Mouse (Mus musculus): ENCODE data around the gene Mycbpap. TPM values are rescaled to one million over a fixed set of nuclear protein-coding genes. Genes with fewer than 3 reads are reported as not detected.

Mycbpap gene
- total and polyA plus RNA-seq, 3 experiments: 0.12 to 0.17 TPM; not detected in 1

DNA sequence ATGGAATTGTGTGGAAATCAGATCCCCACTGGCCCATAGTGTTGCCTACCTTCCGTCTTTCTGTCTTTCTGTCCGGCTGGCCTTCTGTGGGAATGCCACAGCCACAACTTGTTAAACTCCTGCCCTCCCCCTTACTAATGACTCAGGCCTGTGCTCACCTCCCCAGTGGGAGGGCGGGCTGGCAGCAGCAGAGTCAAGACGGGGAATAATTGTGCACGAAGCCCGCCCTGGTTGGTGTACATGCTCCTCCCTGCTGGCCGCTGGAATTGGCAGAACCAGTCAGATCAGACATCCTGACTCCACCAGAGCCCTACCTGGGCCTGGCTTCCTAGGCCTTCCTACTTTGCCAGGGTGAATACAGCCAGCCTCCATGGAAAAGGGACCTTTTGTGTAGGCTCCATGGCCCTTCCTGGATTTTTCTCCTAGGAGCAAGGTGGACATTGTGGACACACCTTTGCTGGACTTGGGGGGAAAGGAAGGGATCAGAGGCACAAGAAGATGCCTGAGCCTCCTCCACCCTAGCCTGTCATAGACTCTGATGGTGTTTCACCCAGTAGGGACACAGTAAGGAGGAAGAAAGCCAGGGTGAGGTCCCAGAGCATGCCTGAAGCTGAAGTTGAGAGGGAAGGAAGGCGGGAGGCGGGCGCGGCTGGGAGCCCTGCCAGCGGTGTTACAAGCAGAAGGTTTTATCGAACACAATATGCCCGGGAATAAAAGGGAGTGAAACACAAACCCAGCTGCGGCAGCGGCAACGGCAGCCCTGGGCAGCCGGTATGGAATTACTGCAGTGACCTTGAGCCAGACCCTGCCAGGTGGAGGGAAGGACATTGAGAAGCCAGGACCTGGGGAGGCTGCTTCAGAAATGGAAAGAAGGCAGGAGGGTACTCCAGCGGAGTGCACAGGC is 23.2 kb downstream of the Mycbpap start:
- Histone ChIP-seq H3K9me3 (replicated peaks; ENCODE audit: insufficient read depth, low read length) (no peaks in the 10 kb centered on the region), H3K27ac (ENCODE audit: control insufficient read depth, low read depth, low read length) (no peak overlapping the region), H3K4me3 (ENCODE audit: control insufficient read depth in 1 of 2, insufficient read depth in 1 of 2, low read depth in 2 of 2, low read length in 2 of 2) (no peak overlapping the region), H3K27me3 (ENCODE audit: control insufficient read depth in 1 of 2, insufficient read depth in 2 of 2, low read length in 2 of 2) (peaks cover 30 to 34% of the 10 kb centered on the region in 2 experiments), H3K4me1 (ENCODE audit: control insufficient read depth in 1 of 2, insufficient read depth in 2 of 2, low read length in 2 of 2) (no peaks in the 10 kb centered on the region), H3K36me3 (ENCODE audit: control insufficient read depth in 1 of 2, insufficient read depth in 2 of 2, low read length in 2 of 2) (no peaks in the 10 kb centered on the region), H3K9ac (ENCODE audit: control insufficient read depth, low read depth, low read length, poor library complexity, severe bottlenecking) (no peak overlapping the region), H3K79me2 (ENCODE audit: control insufficient read depth, insufficient read depth, low read length, poor library complexity) (no peaks in the 10 kb centered on the region)
- peak; percentile 27 for DNase-seq (ENCODE audit: low read depth, low spot score)
- no peak for TF ChIP-seq POLR2AphosphoS5 (IDR thresholded peaks at IDR 0.05; ENCODE audit: borderline replicate concordance, low read depth, low read length)

DNA sequence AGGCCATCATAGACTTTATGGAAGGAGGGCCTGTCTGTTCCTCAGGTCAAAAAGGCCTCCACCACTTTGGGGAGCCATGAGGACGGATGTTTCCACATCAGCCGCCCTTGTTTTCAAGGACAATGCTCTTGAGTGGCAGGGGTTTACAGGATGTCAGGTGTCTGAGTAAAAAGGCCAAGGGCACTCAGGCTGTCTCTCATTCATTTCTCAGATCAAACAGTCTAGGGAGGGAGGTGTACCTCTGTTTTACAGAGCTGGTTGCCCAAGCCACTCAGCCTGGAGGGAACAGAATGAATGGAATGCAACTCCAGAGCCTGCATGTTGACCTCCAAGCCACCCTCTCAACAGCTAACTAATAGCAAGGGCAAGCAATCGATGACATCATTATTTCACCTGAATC is 26.1 kb downstream of the Mycbpap start:
- TF ChIP-seq BHLHE40 (IDR thresholded peaks at IDR 0.05; ENCODE audit: borderline replicate concordance, low read depth, low read length) (no peak), UBTF (IDR thresholded peaks at IDR 0.05; ENCODE audit: borderline replicate concordance, insufficient read depth, low read depth, low read length) (no peak), GABPA (IDR thresholded peaks at IDR 0.05; ENCODE audit: low read depth, low read length) (no peak), GATA1 (IDR thresholded peaks at IDR 0.05; ENCODE audit: low read depth, low read length) (no peak), USF2 (IDR thresholded peaks at IDR 0.05; ENCODE audit: borderline replicate concordance in 1 of 2, insufficient read depth in 1 of 2, low read depth in 1 of 2, low read length in 2 of 2) (no peak)
- Histone ChIP-seq H3K79me2 (ENCODE audit: control insufficient read depth, insufficient read depth, low read length, poor library complexity) (no peaks in the 10 kb centered on the region), H3K27me3 (ENCODE audit: control insufficient read depth in 1 of 2, insufficient read depth in 2 of 2, low read length in 2 of 2) (peaks cover 11 to 17% of the 10 kb centered on the region in 2 experiments), H3K4me1 (ENCODE audit: control insufficient read depth in 1 of 2, insufficient read depth in 2 of 2, low read length in 2 of 2) (no peaks in the 10 kb centered on the region), H3K9ac (ENCODE audit: control insufficient read depth, low read depth, low read length, poor library complexity, severe bottlenecking) (no peak overlapping the region), H3K27ac (ENCODE audit: control insufficient read depth, low read depth, low read length) (no peak overlapping the region), H3K36me3 (ENCODE audit: control insufficient read depth in 1 of 2, insufficient read depth in 2 of 2, low read length in 2 of 2) (no peaks in the 10 kb centered on the region), H3K9me3 (replicated peaks; ENCODE audit: insufficient read depth, low read length) (no peaks in the 10 kb centered on the region), H3K4me3 (ENCODE audit: control insufficient read depth in 1 of 2, insufficient read depth in 1 of 2, low read depth in 2 of 2, low read length in 2 of 2) (no peak overlapping the region)
- no peak for DNase-seq (ENCODE audit: low read depth, low spot score)

DNA sequence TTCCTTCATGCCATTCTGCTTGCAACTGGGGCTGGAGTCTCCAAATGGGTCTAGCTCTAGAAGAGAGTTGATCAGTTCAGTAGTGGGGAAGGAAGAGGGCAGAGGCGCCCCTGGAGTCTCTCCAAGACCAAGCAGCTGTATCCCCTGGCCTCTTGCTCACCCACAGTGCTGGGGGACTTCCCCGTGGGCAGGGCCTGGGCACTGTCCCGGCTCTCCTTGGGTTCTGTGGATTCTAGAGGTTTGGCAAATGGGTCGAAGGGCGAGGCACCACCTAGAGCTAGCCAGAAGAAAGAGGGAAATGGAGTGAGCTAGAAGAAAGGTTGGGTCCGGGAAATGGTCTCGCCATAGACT is 29.8 kb downstream of the Mycbpap start:
- Histone ChIP-seq H3K4me3 (ENCODE audit: control insufficient read depth in 1 of 2, insufficient read depth in 1 of 2, low read depth in 2 of 2, low read length in 2 of 2) (no peak overlapping the region), H3K27me3 (ENCODE audit: control insufficient read depth in 1 of 2, insufficient read depth in 2 of 2, low read length in 2 of 2) (no peaks in the 10 kb centered on the region; a peak in 1 of 4 replicates)
- TF ChIP-seq BHLHE40 (IDR thresholded peaks at IDR 0.05; ENCODE audit: borderline replicate concordance, low read depth, low read length): no peak
- TF ChIP-seq GATA1 (IDR thresholded peaks at IDR 0.05; ENCODE audit: low read depth, low read length): no peak
- TF ChIP-seq SIN3A (IDR thresholded peaks at IDR 0.05; ENCODE audit: low read length): no peak
- TF ChIP-seq MYB (IDR thresholded peaks at IDR 0.05; ENCODE audit: low read depth, low read length): no peak
- no peak for TF ChIP-seq JUND (IDR thresholded peaks at IDR 0.05; ENCODE audit: low read depth, low read length)
- TF ChIP-seq RCOR1 (IDR thresholded peaks at IDR 0.05; ENCODE audit: low read depth, low read length): no peak
- no peak for TF ChIP-seq ELF1 (IDR thresholded peaks at IDR 0.05; ENCODE audit: low read depth, low read length)
- TF ChIP-seq TBP (IDR thresholded peaks at IDR 0.05; ENCODE audit: low read depth, low read length): no peak
- TF ChIP-seq EP300 (IDR thresholded peaks at IDR 0.05; ENCODE audit: low read depth in 1 of 2, low read length in 2 of 2): no peak
- no peak for TF ChIP-seq CHD2 (IDR thresholded peaks at IDR 0.05; ENCODE audit: low read length)
- TF ChIP-seq SMC3 (IDR thresholded peaks at IDR 0.05; ENCODE audit: low read depth, low read length): no peak
- no peak for TF ChIP-seq USF1 (IDR thresholded peaks at IDR 0.05; ENCODE audit: low read depth, low read length)
- TF ChIP-seq UBTF (IDR thresholded peaks at IDR 0.05; ENCODE audit: borderline replicate concordance, insufficient read depth, low read depth, low read length): no peak

More for the DNA sequence above, 29.8 kb downstream of the Mycbpap start:
- no peaks in the 10 kb centered on the region for H3K36me3 ChIP-seq (ENCODE audit: control insufficient read depth in 1 of 2, insufficient read depth in 2 of 2, low read length in 2 of 2)
- H3K79me2 ChIP-seq (ENCODE audit: control insufficient read depth, insufficient read depth, low read length, poor library complexity): no peaks in the 10 kb centered on the region
- H3K4me1 ChIP-seq (ENCODE audit: control insufficient read depth in 1 of 2, insufficient read depth in 2 of 2, low read length in 2 of 2): no peaks in the 10 kb centered on the region
- H3K9me3 ChIP-seq (replicated peaks; ENCODE audit: insufficient read depth, low read length): no peaks in the 10 kb centered on the region
- H3K27ac ChIP-seq (ENCODE audit: control insufficient read depth, low read depth, low read length): no peak overlapping the region
- H3K9ac ChIP-seq (ENCODE audit: control insufficient read depth, low read depth, low read length, poor library complexity, severe bottlenecking): no peak overlapping the region
- DNase-seq (ENCODE audit: low read depth, low spot score): no peak
